Mouse (Mus musculus): ENCODE measurements around the gene Gm11992.
A peak's percentile ranks its signal among the peaks of the same experiment; 100 is the strongest.

Gene Gm11992

DNA sequence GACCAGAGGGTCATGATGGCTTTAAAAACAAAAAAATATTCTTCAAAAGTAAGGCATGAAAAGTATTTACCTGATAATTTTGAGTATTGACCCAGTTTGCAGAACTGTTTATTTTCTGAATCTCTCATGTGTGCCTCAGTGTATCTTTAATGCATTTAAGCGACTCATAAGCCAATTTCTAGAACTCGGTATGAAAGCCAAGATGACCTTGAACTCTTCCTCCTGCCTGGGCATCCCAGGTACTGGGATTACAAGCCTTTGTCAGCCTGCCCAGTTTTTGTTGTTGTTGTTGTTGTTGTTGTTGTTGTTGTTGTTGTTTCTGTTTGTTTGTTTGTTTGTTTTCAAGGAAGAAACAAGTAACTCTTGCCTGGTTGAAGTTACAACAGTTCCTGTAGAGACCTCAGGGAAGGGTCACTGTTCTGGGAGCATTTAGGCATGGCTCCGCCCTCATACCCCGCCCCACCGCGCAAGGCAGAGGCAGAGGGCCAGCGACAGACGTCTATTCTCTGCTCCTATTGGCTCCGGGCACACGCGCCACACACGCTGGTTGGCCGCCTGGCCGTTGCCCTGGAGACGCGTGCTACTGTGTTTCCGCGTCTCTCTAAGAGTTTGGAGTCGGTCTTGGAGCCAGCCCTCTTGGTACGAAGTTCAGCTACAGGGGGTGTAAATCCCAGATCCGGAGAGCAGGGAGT is at the start of gene Gm11992:
Gm11992 (plus strand) TSS at position 584 of the 692 bp plus-strand sequence.
- DNase-seq, result peak; percentile 53 to 71

- no peak for DNase-seq
Observed at GRCm38 (mm10) chr11:9008761-9009160, 39.6 kb upstream of the Gm11992 start.

DNA sequence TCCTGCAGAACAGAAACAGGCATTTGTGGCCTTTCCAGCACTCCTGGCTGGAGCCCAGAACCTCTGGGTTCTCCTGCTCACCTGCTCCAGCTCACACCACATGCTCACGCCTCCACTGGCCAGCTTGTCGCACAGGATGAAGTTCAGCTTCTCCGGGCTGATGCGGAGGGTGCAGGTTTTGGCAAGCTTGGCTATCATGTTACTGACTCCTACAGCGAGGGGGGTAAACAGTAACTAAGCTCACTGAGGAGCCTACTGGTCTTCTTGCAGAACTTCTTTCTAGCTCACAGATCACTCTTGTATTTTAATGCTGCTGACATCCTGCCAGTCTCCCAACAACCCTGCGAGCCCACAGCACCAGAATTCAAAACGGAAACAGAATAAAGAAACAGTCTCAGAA is 38.0 kb upstream of the Gm11992 start:
- DNase-seq, result peak in 1 of 2 experiments; percentile 24

- DNase-seq, result peak; percentile 78 to 82
Observed at GRCm38 (mm10) chr11:9010853-9011339, 37.5 kb upstream of the Gm11992 start, which contains the start of gene Hus1. TSS of gene Hus1 (minus strand) at chr11:9011191.

DNA sequence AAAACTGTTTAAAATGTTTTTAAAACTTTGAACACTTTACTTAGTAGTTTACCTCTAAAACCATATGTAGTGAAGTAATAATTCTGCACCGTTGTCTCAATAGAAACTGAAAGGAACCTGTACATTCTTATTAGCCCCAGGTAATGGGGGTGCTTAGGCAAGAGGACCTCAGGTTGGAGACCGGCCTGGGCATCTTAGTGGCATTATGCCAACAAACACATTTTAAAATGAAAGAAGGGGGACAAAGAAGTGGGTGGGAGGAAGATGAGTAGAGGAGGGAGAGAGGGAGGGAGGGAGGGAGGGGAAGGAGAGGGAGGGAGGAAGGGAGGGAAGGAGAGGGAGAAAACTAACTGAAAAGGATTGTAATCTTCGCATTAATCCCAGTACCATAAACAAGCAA is 37.0 kb upstream of the Gm11992 start:
- DNase-seq, result no peak

- no peak for DNase-seq
Observed at GRCm38 (mm10) chr11:9014740-9015139, 33.7 kb upstream of the Gm11992 start.

DNA sequence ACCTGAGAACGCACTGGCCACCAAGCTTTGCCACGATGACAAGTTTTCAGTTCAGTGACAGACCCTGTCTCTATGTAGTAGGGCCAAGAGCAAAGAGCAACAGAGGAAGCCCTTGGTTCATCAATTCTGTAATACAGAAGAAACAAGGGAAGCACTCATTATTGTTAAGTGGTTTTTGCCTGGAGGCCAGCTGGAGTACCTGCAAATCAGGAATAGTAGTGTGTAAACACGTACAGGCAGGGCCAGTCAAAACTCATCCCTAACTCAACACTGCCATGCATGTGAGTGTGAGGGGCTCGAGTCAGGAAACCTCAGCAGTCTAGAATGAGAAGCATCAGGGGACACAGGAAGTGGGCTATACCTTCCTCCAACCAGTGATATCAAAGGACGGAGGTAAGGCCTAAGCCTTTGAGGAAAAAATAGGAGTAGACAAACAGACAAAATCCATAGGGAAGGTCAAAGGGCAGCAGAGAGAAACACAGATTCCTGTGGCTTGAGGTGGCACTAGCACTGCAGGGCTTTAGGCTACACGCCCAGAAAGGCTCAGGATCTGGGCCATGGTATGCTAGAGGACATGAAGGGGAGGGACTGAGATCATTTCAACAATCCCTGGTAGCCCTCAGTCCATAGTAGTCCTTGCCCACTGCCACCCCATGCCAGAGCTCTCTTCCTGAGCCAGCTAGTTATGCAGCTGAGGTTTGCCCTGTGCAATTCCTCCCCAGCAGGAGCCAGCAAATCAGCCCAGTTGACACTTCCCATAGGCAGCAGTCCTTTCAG is 29.7 kb upstream of the Gm11992 start:
- DNase-seq, result no peak

GRCm38 (mm10) chr11:9020207-9020606 is 28.2 kb upstream of the Gm11992 start:
- no peak for DNase-seq

DNA sequence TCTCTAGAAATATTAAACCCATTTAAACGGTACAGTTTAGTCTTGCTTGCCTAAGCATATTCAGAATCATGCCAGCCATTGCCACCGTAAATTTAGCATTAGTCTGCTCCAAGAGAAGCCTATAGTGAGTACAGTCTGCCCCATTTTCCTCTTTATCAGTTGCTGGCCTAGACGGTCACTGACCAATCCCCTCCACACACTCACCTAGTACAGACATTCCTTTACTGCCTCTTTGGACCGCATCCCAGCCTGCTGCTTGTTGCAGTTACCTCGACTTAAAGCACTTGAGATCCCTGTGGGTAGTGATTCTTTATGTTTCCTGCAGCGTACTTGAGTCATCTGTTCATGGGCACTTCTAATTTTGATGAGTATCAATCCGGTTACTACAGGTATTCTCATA is 23.6 kb upstream of the Gm11992 start:
- no peak for DNase-seq

GRCm38 (mm10) chr11:9025211-9025610 is 23.2 kb upstream of the Gm11992 start:
- no peak for DNase-seq

DNA sequence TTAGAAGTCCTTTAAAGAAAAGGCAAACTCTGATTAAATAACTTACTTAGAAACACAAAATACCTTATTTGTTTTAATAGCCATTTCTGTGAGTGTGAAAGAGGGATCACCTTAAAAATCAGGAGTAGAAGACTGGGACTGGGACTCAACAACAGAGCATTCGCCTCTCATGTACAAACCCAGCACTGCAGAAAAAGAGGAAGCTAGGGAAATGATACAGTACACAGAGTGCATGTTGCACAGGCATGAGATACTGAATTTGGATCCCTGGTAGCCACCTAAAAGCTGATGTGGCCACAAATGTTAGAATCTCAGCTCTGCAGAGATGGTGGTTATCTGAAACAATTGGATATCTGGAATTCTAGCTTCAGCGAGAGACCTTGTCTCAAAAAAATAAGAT is 16.9 kb upstream of the Gm11992 start:
- no peak for DNase-seq

GRCm38 (mm10) chr11:9046546-9046945 is 1.8 kb upstream of the Gm11992 start:
- no peak for DNase-seq

DNA sequence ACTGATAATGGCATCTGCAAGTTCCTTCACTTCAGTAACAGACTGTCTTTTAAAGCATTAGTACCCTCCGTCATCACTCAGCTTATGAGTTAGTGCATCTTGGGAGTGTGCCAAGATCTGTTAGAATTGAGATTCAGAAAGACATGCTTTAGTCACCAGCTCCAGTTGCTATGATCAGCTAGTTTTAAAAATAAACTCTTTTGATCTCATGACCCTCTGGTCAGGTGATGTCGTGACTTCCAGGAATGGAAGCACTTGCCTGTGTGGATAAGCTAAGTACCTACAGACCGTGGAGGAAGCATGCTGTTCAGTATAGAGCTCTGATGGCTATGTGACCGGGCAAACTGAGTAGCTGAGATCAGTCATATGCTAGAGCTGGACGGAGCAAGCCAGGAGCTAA is 1.4 kb upstream of the Gm11992 start:
- no peak for DNase-seq

DNA sequence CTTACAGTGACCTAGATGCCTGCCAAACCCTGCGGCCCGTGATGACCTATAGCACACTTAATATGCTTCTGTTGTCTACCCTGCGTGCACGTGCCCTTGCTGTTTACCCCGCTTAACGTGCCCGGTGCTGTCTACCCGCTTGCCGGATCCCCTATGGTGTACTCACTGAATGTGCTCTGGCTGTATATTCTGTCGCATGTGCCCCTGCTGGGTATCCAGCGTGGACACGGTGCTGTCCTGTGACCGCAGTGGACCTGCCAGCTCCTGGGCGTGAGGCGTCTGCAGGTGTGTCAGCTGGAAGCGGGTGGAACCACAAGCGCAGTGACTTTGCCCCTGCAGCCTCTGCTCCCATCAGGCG is 288 bp downstream of the Gm11992 start, which contains the start of gene Sun3:
Sun3 (minus strand) TSS at position 289 of the 358 bp plus-strand sequence.
- peak; percentile 1 to 8 for DNase-seq

- DNase-seq, result no peak
Observed at GRCm38 (mm10) chr11:9050241-9050640, 1.8 kb downstream of the Gm11992 start.

DNA sequence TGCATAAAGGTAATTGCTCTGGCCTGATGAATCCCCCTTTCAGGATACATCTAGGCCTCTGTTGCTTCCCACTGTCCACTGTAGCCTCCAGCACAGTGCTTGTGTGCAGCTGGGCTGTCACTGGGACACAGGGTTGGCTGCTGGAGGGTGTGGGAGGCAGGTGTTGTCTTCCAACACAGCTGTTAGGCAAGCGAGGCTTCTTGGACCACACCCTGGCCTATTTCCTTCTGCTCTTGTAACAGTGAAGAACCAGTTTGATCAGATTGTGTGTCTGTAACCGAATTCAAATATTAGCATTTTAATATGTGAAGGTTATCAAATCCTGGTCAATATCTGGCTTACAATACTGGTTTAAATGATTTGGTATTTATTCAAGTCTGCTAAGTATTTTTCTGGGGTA is 3.5 kb downstream of the Gm11992 start:
- DNase-seq, result no peak

GRCm38 (mm10) chr11:9056937-9057336 is 8.5 kb downstream of the Gm11992 start:
- no peak for DNase-seq

DNA sequence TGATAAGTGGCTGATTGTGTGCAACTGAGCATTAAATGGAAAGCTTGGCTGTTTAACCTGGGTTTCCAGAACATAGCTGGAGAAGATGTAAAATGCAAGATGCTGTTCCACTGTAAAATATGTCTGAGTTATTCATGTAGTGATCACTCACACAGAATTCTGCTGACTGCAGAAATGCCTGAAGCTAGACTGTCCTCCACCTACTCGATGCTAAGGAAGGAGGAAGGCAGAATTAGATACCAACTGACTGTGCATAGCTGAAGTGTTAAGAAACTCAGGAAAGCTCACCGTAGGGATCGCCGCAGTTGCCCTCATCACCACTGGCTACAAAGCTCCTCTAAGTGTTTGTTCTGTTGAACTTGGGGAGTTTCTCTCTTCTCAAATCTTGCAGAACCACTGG is 9.3 kb downstream of the Gm11992 start:
- no peak for DNase-seq

DNA sequence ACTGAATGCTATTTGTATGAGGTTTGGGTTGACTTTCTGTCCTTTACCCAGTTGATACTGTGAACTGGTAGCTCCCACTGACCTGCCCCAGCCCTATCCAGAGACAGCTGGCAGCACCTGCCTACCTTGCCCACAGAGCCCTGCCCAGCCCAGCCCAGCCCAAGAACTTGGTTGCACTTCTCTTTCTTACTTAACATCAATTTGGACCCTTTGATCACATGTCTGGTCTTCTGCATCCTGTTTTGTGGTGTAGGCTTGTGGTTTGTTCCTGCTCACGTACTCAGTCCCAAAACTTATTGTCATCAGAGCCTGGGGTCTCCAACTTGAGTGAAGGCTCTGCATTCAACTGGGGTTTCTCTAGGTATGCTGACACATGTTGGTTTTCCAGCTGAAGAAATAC is 11.6 kb downstream of the Gm11992 start:
- no peak for DNase-seq

DNA sequence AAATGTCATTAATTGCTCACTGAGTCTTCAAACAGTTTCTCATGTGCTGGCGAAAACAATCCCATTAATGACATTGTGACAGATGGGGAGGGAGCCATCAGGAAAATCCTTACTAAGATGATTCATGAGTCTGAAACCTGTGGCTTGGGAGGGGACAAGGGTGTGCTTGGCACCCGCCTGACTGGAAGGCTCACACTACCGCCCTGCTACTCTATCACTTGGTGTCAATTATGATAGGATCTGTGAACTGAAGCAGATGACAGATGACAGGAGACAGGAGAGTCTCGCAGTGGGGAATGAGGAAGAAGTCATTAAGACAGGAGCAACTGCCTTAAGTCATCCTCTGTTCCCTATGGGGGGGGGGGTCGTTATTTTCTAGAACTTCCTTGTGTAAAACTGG is 12.1 kb downstream of the Gm11992 start:
- DNase-seq, result no peak

DNA sequence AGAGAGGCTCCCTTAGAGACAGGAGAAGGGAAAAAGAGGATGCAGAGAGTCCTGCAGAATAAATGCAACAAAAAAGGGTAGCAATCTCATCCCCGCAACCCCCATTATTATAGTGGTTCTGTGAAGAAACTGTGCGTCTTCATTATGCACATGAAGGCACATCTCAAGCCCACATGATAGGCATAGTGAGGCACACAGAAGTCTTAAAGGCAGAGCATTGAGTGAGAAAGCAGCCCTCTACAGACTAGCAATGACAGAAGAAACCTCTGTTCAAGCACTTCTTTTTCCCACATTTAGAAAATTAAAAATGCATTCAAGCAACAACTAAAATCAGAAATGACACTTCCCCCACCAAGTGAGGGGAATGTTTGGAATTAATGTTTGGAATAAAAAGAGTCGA is 28.1 kb downstream of the Gm11992 start:
- no peak for DNase-seq

GRCm38 (mm10) chr11:9113189-9113588 is 64.8 kb downstream of the Gm11992 start:
- DNase-seq, result no peak

GRCm38 (mm10) chr11:9115367-9116120 is 67.2 kb downstream of the Gm11992 start:
- no peak for DNase-seq
